Mouse (Mus musculus): ENCODE measurements around the gene Slc25a11. TPM values are rescaled to one million over a fixed set of nuclear protein-coding genes. Genes with fewer than 3 reads are reported as not detected.

Slc25a11 gene
- total RNA-seq, 4 experiments from 2014 or later: 124 to 140 (median 132) TPM

DNA sequence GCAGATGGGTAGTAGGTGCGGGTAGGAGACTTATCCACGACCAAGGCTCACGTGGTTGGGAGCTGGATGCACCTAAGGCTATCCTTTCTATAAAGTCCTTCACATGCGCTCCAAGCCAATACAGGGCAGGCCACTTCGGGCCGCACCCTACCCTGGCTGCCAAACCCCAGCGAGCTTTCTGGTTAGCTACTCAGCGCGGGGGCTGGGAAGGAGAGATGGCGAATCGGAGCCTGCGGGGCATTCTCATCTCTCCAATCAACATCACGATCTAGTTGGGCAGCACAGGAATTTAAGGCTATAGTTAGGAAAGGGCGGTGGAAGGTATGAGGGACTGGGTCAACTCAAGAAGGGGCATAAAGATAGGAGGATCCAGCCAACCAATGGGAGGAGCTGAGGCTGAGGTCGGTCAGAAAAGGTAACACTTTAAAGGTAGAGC is 21.1 kb upstream of the Slc25a11 start:
- DNase-seq (ENCODE audit: low spot score in 2 of 2): peak in 1 of 2 experiments; percentile 57

DNA sequence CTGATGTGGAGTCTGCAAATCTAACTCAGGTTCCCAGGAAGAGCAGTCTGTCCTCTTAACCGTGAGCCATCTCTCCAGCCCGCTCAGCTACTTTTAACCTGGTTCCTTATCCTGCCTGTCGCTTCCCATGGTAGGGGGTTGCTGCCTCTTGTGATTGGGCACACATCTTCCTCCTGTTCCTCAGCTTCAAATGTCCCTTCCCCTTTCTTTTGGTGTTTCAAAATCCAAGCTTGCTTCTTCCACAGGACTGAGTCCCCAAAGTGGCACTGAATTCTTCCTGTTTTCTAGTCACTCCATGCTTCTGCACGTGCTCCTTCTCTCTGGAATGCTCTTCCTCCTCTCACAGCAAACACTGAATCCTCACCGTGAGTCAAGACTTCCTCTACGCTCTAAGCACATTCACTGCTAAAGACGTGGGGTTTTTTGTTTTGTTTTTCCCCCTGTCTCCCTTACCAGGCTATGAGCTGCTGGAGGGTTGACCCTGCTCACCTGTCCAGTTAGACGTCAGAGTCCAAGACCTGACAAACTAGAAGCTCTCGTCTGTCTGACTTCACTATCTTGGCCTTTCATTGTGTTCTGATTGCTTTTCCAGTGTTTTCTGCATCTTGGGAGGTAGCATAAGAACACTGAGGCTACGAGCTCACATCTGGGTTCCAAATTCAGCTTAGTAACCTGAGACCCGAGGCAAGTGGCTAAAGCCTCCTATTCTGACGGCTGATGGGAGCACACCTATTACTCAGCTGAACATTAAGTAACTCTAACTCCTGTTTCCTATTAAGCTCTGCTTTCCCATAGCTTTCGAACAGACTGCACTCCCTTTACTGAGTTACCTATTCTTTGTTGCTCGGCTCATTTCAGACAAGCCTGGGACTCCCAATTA is 20.2 kb upstream of the Slc25a11 start:
- no peak for DNase-seq (ENCODE audit: low spot score in 2 of 2)

DNA sequence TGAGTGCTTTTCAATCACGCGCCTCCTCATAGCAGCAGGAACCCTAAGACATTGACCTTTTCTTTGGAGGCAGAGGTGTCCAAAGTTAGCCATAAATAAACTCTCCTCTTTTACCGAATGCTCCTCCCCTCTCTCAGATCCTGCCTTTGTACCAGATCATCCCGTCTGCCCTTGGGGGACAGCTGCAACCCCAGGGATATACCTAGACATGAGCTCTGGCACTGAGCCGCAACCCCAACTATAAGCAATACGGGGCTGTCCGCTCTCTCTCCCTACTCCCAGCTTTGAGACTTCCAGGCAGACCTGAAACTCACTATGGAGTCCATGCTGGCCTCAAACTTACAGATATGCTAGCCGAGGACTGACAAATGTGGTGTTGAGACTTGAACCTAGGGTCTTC is 19.4 kb upstream of the Slc25a11 start:
- DNase-seq (ENCODE audit: low spot score in 2 of 2): no peak

DNA sequence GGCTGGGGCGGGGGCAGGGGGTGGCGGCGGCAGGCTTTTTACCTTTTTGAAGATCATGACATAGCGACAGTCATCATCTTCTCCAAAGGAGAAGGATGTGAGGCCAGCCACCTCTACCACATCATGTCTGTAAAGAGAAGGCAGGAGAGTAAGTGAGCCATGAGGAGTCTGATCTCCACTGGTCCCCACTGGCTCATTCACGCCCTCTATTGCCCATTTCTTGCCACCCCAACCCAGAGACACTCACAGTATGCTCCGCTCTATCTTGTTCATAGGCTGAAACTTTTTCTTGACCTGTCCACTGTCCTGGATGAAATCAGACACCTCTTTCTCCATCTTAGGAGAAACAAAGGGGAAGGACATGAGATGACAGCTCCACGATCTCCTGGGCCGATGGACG is 17.5 kb upstream of the Slc25a11 start:
- no peak for DNase-seq (ENCODE audit: low spot score in 2 of 2)

DNA sequence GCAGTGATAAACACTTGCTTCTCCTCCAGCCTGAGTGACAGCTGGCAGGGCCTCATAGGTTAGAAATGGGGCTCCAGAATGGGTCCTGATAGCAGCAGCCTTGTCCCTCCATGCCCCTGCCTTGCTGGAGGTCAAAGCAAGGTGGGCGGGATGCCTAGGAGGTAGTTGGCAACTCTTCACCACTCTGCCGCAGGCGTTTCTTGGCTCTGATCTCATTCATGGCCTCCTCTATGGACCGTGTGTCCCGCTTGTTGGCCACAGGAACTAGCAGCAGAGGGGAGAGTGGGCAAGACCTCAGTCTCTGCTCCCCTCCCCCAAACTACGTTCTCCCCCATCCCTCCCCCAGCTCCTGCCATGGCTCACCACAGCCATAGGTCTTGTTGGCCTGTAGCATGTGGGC is 16.7 kb upstream of the Slc25a11 start:
- no peak for DNase-seq (ENCODE audit: low spot score in 2 of 2)

DNA sequence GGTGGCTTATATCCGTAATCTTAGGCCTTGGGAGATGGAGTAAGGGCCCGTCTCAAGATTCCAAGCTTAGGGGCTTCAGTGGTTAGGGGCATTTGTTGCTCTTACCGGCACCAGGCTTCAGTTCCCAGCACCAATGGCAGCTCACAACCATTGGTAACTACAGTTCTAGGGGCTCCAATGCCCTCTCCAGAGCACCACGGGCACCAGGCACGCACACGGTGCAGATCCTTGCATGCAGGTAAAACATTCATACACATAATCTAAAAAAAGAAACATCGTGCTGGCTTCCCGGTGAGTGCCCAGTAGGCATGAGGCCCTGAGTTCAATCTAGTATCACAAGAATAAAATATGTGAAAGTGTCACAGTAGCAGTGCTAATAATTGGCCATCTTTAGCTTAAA is 15.8 kb upstream of the Slc25a11 start:
- DNase-seq (ENCODE audit: low spot score in 2 of 2): no peak

DNA sequence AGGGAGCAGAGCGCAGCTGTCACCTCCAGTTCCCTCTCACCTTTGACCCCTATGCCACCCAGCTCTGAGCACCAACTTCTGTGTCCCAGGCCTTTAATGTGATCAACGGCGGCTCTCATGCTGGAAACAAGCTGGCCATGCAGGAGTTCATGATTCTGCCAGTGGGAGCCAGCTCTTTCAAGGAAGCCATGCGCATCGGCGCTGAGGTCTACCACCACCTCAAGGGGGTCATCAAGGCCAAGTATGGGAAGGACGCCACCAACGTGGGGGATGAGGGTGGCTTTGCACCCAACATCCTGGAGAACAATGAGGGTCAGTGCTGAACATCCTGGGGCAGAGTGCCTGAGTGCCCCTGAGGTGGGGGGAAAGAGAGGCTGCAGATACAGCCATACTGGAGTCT is 13.3 kb upstream of the Slc25a11 start:
- no peak for DNase-seq (ENCODE audit: low spot score in 2 of 2)

DNA sequence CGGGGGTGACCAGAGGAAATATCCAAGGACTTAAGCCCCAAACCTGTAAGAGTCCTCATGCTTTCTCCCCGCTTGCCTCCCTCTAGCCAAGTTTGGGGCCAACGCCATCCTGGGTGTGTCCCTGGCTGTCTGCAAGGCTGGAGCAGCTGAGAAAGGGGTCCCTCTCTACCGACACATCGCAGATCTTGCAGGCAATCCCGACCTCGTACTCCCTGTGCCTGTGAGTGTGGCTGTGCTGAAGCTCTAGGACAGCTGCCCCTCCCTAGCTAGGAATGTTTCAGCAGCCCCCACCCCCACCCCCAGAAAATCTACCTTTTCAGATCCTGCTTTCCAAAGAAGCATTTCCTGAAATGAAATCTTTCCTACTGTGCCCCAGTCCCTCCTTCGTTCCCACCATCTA is 11.7 kb upstream of the Slc25a11 start:
- DNase-seq (ENCODE audit: low spot score in 2 of 2): no peak

DNA sequence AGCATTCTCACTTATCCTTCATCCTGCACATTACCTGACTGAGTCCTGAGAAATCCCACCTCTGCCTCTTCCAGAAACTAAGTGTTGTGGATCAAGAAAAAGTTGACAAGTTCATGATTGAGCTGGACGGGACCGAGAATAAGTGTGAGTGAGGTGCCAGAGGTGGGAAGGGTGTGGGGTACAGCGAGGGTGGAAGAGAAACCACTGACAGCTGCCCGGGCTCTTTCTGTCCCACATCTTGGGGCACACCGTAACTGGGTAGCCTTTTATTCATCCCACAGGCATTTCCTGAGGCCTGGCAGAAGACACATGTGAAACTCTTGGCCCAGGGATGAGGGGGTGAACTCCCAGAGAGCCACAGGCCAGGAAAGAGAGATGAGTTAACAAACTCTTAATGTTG is 11.2 kb upstream of the Slc25a11 start:
- DNase-seq (ENCODE audit: low spot score in 2 of 2): no peak

DNA sequence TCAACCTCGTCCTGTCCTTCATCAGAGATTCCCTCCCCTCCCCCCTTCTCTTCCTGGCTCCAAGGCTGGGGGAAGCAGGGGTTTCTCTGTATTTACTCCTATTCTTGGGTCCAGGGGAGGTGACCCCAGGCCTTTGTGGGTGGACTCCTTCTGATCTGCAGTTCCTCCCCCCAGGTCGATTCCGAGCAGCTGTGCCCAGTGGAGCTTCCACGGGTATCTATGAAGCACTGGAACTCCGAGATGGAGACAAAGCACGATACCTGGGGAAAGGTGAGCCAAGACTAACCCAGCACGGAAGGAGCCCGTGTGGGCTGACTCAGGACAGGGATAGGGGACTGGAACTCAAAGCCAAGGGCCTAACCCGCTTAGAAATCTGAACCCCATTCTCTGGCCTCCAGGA is 10.7 kb upstream of the Slc25a11 start:
- no peak for DNase-seq (ENCODE audit: low spot score in 2 of 2)

DNA sequence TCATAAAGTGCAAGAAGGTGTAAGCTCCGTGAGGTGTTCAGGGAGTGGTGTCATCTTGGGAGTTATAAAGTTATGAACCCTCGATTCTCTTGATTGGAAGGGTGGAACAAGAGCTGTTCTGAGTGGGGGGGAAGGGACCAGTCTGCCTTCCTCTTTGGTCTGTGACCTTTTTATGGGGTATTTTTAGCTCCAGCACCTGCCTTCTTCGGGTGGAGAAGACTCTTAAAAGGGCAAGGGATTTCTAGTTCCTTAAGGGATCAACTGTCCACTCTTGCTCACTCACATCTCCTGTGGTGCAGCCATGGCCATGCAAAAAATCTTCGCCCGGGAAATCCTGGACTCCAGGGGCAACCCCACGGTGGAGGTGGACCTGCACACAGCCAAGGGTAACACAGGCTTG is 10.3 kb upstream of the Slc25a11 start:
- DNase-seq (ENCODE audit: low spot score in 2 of 2): no peak

DNA sequence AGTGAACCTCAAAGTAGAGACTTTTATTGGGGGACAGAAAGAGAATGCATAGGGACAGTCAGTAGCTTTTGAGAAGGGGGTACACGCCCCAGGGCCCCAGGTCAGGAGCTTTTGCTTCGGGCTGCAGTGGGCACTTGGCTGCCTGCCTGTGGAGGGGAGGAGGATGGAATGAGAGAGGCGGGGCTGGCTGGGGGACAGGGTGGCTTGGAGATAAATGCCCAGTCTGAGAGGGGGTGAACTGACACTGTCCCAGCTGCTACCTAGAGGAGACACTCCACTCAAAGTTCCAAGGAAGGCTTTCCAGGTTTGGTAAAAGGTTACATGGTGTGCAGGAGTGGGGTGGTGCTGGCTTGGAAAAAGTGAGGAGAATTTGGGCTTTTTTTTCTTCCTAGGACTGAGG is 9.7 kb upstream of the Slc25a11 start, which contains the start of gene Eno3:
Gene Eno3 (plus strand): TSS at position 239 of the 400 bp plus-strand sequence.
- no peak for DNase-seq (ENCODE audit: low spot score in 2 of 2)

DNA sequence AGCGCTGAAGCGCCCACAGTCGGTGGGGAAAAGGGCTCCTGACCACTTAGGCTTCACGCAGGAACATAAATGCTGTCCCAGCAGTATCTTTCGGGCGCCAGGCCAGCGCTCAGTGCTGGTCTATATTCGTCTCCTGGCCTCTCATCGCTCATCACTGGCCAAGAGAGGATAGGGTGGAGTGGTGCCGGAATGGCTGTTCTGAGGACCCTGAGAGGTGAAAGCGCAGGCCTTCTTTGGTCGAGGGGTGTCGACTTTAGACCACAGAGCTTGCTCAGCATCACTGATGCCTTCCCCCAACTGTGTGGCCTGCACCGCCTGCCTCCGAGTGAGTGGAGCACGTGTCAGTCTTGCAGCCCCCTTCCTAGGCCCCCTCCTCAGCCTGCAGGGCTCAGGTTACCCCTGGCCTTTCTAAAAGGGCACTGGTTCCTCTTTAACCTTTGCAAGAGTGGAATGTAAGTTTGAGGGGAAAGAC is 9.2 kb upstream of the Slc25a11 start:
- no peak for DNase-seq (ENCODE audit: low spot score in 2 of 2)

DNA sequence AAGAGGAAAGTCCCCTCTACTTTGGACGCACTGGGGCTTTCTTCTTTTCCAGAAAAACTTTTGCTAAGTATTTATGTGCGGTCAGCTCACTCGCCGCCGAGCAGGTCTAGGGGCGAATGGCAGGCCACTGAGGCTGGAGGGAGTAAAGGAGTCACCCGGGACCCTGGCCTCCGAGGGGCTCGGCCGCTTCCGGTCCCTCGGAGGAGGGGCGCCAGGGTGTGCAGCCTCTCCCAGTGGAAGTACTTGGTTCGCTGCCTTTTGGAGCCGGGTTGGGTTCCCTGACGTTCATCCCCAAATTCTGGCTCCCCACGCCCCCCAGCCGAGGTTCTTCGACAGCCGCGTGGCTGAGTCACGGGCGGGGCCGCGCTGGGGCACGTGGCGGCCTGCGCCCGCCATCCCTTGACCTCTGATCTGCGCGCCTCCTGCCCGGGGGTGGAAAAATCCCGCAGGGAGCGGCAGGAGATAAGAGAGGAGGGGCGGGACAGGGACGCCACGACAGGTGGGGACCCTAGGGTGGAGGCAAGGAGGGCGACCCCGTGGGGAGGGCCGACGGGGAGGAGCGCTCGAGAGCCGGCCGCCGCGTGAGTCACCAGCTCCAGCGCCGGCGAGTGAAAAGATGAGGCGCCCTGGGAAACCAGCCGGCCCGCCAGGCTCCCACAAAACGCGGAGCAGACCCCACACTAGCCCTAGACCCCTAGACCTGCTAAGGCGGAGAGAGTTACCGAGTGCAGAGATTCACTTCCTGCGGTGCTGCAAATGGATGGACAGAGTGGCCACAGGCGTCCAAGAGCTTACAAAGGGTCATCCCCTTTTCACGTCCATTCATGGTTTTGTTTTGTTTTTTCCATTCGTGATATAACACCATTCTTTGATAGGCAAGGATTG is 8.5 kb upstream of the Slc25a11 start:
- peak in 1 of 2 experiments; percentile 20 for DNase-seq (ENCODE audit: low spot score in 2 of 2)

DNA sequence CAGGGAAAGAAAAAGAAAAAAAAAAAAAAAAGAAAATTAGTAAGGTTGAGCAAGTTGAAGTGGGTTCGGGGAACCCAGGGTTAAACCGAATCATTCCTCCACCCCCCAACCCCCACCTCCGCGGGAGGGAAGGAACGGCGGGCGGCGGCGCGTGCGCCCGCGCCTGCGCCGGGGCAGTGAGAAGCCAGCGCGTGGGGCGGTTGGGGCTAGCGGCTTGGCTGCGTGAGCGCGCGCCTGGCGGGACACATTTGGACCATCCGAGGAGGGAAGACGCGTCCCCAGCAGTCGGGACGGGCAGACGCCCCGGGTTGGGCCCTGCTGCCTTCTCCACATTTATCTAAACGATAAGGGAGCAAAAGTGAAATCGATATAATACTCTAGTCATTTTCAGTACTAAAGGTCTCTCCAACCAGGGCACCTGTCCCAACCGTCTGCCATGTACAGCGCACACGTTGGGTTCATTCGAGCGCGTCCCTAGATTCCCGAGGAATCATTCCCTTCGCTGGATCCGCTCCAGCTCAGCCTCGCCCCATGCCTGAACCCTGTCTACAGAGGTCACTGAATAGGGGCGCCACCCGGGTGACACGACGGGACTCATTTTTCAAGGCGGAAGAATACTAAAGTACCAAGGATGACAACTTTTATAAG is 7.8 kb upstream of the Slc25a11 start:
- peak in 1 of 2 experiments; percentile 60 for DNase-seq (ENCODE audit: low spot score in 2 of 2)

DNA sequence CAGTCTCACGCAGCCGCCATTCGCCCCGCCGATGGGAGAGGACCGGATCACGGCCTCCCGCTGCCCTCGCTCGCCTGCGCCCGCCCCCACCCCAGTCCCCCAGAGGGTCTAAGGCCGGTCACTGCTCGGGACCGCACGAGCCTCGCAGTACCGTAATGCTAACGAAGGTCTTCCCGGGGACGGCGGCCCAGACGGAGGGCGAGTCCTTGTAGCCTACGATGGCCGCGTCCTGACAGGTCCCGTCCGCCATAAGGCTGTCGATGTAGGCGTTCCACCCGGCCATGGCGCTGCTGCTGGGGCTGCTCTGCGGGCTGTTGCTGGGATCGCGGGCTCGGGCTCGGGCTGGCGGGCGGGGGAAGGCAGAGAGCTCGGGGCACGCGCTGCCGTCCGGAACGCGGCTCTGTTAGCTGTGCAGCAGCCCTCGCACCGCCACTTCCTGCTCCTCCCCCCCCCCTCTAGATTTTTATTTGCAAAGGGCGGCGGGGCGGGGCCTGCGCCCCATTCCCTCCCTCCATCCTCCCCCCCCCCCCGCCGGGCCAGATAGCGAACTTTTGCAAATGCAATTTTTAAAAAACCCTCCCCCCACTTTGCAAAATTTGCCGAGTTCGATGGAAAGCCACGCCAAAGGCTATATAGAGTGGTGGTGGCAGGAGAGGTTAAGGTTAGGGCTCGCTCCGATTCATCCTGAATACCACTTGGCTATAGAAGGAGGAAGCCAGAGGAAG is 7.1 kb upstream of the Slc25a11 start, which contains the start of gene Pfn1:
Gene Pfn1 (minus strand): TSS at position 447 of the 725 bp plus-strand sequence.
- peak in 1 of 2 experiments; percentile 41 for DNase-seq (ENCODE audit: low spot score in 2 of 2)

DNA sequence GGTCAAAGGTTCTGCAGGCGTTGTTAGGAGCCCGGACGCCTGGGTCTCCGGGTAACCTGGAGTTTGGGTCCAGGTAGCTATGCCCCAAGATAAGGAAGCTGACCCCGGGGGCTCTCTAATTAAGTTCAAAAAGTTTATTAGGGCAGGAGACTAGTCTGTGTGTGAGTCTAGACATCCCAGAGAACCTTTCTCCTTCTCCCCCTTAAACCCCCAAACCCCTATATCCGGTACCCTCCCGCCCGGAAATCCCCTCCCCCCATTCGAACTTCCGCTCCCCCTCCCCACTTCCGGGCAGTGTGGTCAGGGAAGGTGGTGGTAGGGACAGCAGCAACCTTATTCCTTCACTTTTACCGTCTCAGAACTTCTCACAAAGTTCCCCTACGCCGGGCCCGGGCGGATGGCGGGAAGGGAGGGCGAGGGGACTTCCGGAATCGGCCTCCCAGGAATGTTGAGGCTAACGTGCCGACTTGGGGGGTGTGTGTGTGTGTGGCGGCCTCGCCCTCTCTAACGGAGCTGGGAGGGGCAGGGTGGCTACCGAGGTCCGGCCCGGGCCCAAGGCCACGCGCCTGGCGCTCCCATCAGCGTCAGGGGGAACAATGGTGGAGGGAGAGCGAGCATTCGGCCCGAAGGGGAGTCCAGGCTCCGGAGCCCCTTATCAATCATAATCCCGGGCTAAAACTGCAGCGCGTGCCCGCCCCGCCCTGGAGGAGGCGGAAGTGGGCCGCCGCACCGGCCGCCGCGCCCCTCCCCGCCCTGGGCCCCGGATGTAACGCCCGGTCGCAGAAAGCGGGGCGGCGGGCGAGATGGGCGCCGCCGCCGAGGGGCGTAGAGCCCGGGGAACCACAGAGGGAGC is 6.3 kb upstream of the Slc25a11 start:
- no peak for DNase-seq (ENCODE audit: low spot score in 2 of 2)

DNA sequence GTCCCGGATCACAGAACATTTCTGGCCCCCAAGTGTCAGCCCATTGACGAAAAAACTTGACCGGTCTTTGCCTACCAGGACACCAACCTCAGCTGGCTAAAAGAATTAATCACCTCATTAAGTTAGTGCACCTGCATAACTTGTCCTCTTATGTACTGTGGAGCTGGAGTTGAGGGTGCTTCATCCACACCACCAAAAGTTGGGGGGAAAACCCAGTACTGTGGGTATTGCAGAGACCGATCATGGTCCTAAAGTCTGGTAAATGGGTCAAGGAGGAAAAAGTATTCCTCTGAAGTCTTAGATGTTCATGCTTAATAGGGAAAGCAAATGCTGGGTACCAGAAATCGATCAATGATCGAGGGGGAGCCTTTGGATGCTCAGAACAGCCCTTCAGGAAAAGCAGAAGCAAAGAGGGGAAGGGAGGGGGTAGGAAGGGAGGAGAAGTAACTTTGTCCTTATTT is 5.6 kb upstream of the Slc25a11 start:
- no peak for DNase-seq (ENCODE audit: low spot score in 2 of 2)

DNA sequence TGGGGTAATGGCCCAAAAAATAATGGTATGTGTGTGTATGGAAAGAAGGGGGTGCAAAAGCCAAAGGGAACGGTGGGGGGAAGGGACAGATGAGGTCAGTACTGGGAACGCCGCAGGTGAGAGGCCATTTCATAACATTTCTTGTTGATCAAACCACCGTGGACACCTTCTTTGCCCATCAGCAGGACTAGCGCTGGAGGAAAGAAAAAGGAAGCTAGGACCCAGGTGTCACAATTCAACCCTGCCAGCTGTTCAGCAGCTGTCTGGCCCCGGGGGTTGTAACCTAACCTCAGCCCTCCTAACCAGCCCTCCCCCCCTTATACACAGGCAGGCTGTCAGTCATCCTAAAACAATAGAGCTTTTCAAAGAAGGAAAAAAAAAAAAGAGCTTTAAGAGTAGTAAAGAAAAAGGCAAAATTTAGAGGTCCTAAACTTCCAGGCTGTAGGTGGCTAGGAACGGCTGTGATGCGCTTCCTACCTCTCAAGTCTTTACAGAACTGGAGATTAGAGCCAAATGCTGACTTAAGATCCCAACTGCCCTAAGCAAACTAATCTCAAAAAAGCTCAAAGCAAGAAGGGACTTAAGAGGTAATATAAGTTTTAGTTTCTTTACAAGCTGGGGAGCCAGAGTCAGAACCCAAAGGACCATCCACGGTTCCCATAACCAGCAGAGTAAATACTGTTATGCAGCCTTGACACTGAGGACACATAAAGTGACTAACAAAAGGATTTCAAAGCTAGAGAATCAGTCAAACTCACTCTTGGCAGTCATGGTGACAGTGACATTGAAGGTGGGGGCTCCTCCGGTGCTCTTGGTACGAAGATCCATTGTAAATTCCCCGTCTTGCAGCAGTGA is 5.0 kb upstream of the Slc25a11 start:
- DNase-seq (ENCODE audit: low spot score in 2 of 2): no peak

Measured in left cerebral cortex, adult 8-10 months (tissue).